Mouse (Mus musculus): ENCODE data around the gene Wwox. TPM values are rescaled to one million over a fixed set of nuclear protein-coding genes. Genes with fewer than 3 reads are reported as not detected.

The Wwox gene
- total and polyA plus RNA-seq, 3 experiments: 7.8 to 11.5 (median 9.1) TPM

DNA sequence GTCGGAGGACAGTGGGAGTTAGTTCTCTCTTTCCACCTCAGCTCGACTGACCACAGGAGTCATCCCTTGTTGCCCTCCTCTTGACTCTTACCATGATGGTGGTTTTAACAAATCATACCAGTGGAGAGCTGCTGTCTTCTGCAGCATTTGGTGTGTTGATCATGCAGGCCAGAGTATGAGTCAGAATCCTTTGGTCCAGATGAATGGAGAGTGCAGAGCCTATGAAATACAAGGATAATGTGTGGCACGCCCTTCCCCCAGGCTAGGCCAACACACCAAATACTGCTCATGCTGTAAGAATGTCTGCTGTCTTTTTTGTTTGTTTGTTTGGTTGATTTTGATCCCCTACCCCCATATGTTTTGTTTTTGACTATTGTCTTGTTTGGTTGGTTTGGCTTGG, 234.0 kb downstream of the Wwox start:
- TF ChIP-seq SIN3A (IDR thresholded peaks at IDR 0.05; ENCODE audit: low read length): no peak
- TF ChIP-seq GABPA (IDR thresholded peaks at IDR 0.05; ENCODE audit: insufficient replicate concordance, low read depth, low read length): no peak
- Histone ChIP-seq H3K4me3 (replicated peaks in 1 of 3; ENCODE audit: low read depth in 2 of 3, low read length in 2 of 3, poor library complexity in 1 of 3) (no peak overlapping the region), H3K4me2 (ENCODE audit: insufficient read depth, low read depth, poor library complexity, severe bottlenecking) (no peak overlapping the region), H3K9me3 (replicated peaks; ENCODE audit: low read length) (peaks cover 16% of the 10 kb centered on the region), H3K27me3 (replicated peaks) (no peaks in the 10 kb centered on the region), H3K9ac (ENCODE audit: insufficient read depth, low read depth) (no peak overlapping the region), H3K27ac (ENCODE audit: insufficient read depth, low read depth) (no peak overlapping the region), H3K4me1 (ENCODE audit: control insufficient read depth in 1 of 2, insufficient read depth in 2 of 2) (peaks cover 0 to 14% of the 10 kb centered on the region in 2 experiments; a peak in 2 of 4 replicates), H3K36me3 (replicated peaks in 1 of 2; ENCODE audit: control insufficient read depth in 1 of 2, insufficient read depth in 1 of 2, low read length in 1 of 2) (no peaks in the 10 kb centered on the region), H3K79me2 (replicated peaks; ENCODE audit: control insufficient read depth, extremely low read depth, insufficient read depth, poor library complexity, severe bottlenecking) (no peaks in the 10 kb centered on the region)
- in situ Hi-C loops (cut with MboI; ENCODE audit: low pct_ligation_motif_present, low pct_unique_long_range_greater_than_20kb, low sequenced_read_pairs): no loop called here
- dilution Hi-C loops (cut with MboI; ENCODE audit: extremely low pct_ligation_motif_present, extremely low pct_unique_long_range_greater_than_20kb, low sequenced_read_pairs): no loop called here
- DNase-seq (ENCODE audit: extremely low read depth): no peak

DNA sequence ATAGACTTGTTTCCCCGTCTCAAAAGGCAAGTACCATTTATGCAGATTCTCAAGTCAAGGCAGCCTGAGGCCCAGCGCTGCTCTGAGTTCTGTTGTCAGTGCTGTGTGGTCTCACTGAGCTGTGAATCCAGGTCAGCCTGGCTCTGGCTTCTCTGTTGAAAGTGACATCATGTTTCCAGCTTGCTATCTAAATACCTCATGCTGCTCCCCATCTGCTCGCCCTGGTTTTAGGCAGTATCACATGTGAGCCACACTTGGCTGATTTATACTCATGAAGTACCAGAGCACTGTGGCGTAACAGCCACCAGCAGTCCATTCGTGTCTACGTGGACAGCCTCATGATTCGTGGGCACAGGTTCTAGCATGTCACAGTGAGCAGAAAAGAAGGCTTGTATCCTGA, 235.7 kb downstream of the Wwox start:
- no peak overlapping the region for H3K9ac ChIP-seq (ENCODE audit: insufficient read depth, low read depth)
- H3K9me3 ChIP-seq (replicated peaks; ENCODE audit: low read length): peaks cover 16% of the 10 kb centered on the region
- no peak overlapping the region for H3K4me2 ChIP-seq (ENCODE audit: insufficient read depth, low read depth, poor library complexity, severe bottlenecking)
- DNase-seq (ENCODE audit: extremely low read depth): peak; percentile 34
- dilution Hi-C loops (cut with MboI; ENCODE audit: extremely low pct_ligation_motif_present, extremely low pct_unique_long_range_greater_than_20kb, low sequenced_read_pairs) (no loop called here), in situ Hi-C loops (cut with MboI; ENCODE audit: low pct_ligation_motif_present, low pct_unique_long_range_greater_than_20kb, low sequenced_read_pairs) (no loop called here)
- peaks cover 0 to 26% of the 10 kb centered on the region in 2 experiments; a peak in 2 of 4 replicates for H3K4me1 ChIP-seq (ENCODE audit: control insufficient read depth in 1 of 2, insufficient read depth in 2 of 2)
- no peaks in the 10 kb centered on the region for H3K36me3 ChIP-seq (replicated peaks in 1 of 2; ENCODE audit: control insufficient read depth in 1 of 2, insufficient read depth in 1 of 2, low read length in 1 of 2)
- TF ChIP-seq ZKSCAN1 (IDR thresholded peaks at IDR 0.05; ENCODE audit: borderline replicate concordance, low read depth, low read length): no peak
- TF ChIP-seq BHLHE40 (IDR thresholded peaks at IDR 0.05; ENCODE audit: low read depth, low read length): no peak
- no peak for TF ChIP-seq USF1 (IDR thresholded peaks at IDR 0.05; ENCODE audit: low read depth, low read length)
- no peaks in the 10 kb centered on the region for H3K27me3 ChIP-seq (replicated peaks)
- no peak overlapping the region for H3K4me3 ChIP-seq (replicated peaks in 1 of 3; ENCODE audit: low read depth in 2 of 3, low read length in 2 of 3, poor library complexity in 1 of 3)
- no peaks in the 10 kb centered on the region for H3K79me2 ChIP-seq (replicated peaks; ENCODE audit: control insufficient read depth, extremely low read depth, insufficient read depth, poor library complexity, severe bottlenecking)
- H3K27ac ChIP-seq (ENCODE audit: insufficient read depth, low read depth): no peak overlapping the region

DNA sequence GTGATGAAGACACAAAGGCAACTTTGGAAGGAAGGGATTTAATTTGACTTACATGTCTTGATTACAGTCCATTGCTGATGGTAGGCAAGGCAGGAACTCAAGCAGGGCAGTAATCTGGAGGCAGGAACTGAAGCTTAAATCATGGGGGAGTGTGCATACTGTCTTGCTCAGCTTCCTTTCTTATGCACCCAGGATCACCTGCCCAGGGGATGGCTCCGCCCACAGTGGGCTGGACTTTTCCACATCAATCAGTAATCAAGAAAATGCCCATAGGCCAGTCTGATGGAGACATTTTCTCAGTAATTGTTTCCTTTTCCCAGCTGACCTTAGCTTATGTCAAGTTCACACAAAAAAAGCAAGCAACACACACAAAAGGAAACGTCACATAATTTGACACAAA, 237.5 kb downstream of the Wwox start:
- in situ Hi-C loops (cut with MboI; ENCODE audit: low pct_ligation_motif_present, low pct_unique_long_range_greater_than_20kb, low sequenced_read_pairs): no loop called here
- Histone ChIP-seq H3K79me2 (replicated peaks; ENCODE audit: control insufficient read depth, extremely low read depth, insufficient read depth, poor library complexity, severe bottlenecking) (no peaks in the 10 kb centered on the region), H3K9ac (ENCODE audit: insufficient read depth, low read depth) (no peak overlapping the region), H3K4me3 (replicated peaks in 1 of 3; ENCODE audit: low read depth in 2 of 3, low read length in 2 of 3, poor library complexity in 1 of 3) (no peak overlapping the region), H3K9me3 (replicated peaks; ENCODE audit: low read length) (peaks cover 11% of the 10 kb centered on the region), H3K27ac (ENCODE audit: insufficient read depth, low read depth) (no peak overlapping the region), H3K4me2 (ENCODE audit: insufficient read depth, low read depth, poor library complexity, severe bottlenecking) (no peak overlapping the region), H3K4me1 (ENCODE audit: control insufficient read depth in 1 of 2, insufficient read depth in 2 of 2) (peaks cover 0 to 26% of the 10 kb centered on the region in 2 experiments; a peak in 2 of 4 replicates), H3K27me3 (replicated peaks) (no peaks in the 10 kb centered on the region), H3K36me3 (replicated peaks in 1 of 2; ENCODE audit: control insufficient read depth in 1 of 2, insufficient read depth in 1 of 2, low read length in 1 of 2) (no peaks in the 10 kb centered on the region)
- dilution Hi-C loops (cut with MboI; ENCODE audit: extremely low pct_ligation_motif_present, extremely low pct_unique_long_range_greater_than_20kb, low sequenced_read_pairs): no loop called here
- TF ChIP-seq TCF12 (IDR thresholded peaks at IDR 0.05; ENCODE audit: low read depth, low read length) (no peak), CTCF (conservative IDR thresholded peaks at IDR 0.05 in 1 of 2, IDR thresholded peaks at IDR 0.05 in 1 of 2; ENCODE audit: low read depth in 2 of 2, low read length in 2 of 2) (no peak), KAT2A (IDR thresholded peaks at IDR 0.05; ENCODE audit: insufficient replicate concordance, low read length) (no peak), EP300 (IDR thresholded peaks at IDR 0.05; ENCODE audit: low read length) (no peak), MAX (IDR thresholded peaks at IDR 0.05; ENCODE audit: low read length) (no peak), MYC (IDR thresholded peaks at IDR 0.05; ENCODE audit: low read depth, low read length) (no peak), ZNF384 (IDR thresholded peaks at IDR 0.05; ENCODE audit: low read depth, low read length) (no peak), IRF4 (IDR thresholded peaks at IDR 0.05; ENCODE audit: low read depth, low read length) (no peak), ETS1 (conservative IDR thresholded peaks at IDR 0.05; ENCODE audit: low read depth, low read length) (no peak), CHD1 (IDR thresholded peaks at IDR 0.05; ENCODE audit: low read depth, low read length) (no peak), GABPA (IDR thresholded peaks at IDR 0.05; ENCODE audit: insufficient replicate concordance, low read depth, low read length) (no peak), ELF1 (IDR thresholded peaks at IDR 0.05; ENCODE audit: low read depth, low read length) (no peak), NELFE (IDR thresholded peaks at IDR 0.05; ENCODE audit: low read depth, low read length) (no peak), RAD21 (IDR thresholded peaks at IDR 0.05; ENCODE audit: low read depth, low read length) (no peak), BHLHE40 (IDR thresholded peaks at IDR 0.05; ENCODE audit: low read depth, low read length) (no peak), ZC3H11A (IDR thresholded peaks at IDR 0.05; ENCODE audit: low read depth, low read length) (no peak), HCFC1 (IDR thresholded peaks at IDR 0.05; ENCODE audit: low read depth, low read length) (no peak), USF1 (IDR thresholded peaks at IDR 0.05; ENCODE audit: low read depth, low read length) (no peak), CHD2 (IDR thresholded peaks at IDR 0.05; ENCODE audit: low read length) (no peak), SMC3 (IDR thresholded peaks at IDR 0.05; ENCODE audit: low read depth, low read length) (no peak)
- no peak for DNase-seq (ENCODE audit: extremely low read depth)
